Mouse (Mus musculus) testis, postnatal 14 days (tissue): ENCODE measurements around the gene Fam118b.
A peak's percentile ranks its signal among the peaks of the same experiment; 100 is the strongest.

ENCODE experiments used
- DNase-seq: peaks from one replicate; pipeline ENCODE4 v3.0.0; 2021; ENCODE audit warnings: low spot score

Gene Fam118b

GRCm38 (mm10) chr9:35264509-35264908 lies 3.1 kb downstream of the Fam118b start:
- DNase-seq = no peak

GRCm38 (mm10) chr9:35263431-35263830 lies 4.2 kb downstream of the Fam118b start:
- DNase-seq = no peak

GRCm38 (mm10) chr9:35262418-35262817 lies 5.2 kb downstream of the Fam118b start:
- no peak for DNase-seq

GRCm38 (mm10) chr9:35257365-35257764 lies 10.2 kb downstream of the Fam118b start:
- no peak for DNase-seq

GRCm38 (mm10) chr9:35249476-35249875 lies 18.1 kb downstream of the Fam118b start:
- no peak for DNase-seq

GRCm38 (mm10) chr9:35247405-35247804 lies 20.2 kb downstream of the Fam118b start:
- no peak for DNase-seq

GRCm38 (mm10) chr9:35239734-35240133 lies 27.9 kb downstream of the Fam118b start:
- no peak for DNase-seq

- DNase-seq = no peak
These were observed 28.6 kb downstream of the Fam118b start for GRCm38 (mm10) chr9:35238915-35239571.

- no peak for DNase-seq
These were observed 29.2 kb downstream of the Fam118b start for GRCm38 (mm10) chr9:35238371-35238770.

- DNase-seq = no peak
These were observed 31.6 kb downstream of the Fam118b start for GRCm38 (mm10) chr9:35235996-35236395.

GRCm38 (mm10) chr9:35228671-35229070 lies 38.9 kb downstream of the Fam118b start:
- no peak for DNase-seq

- no peak for DNase-seq
These were observed 44.1 kb downstream of the Fam118b start for GRCm38 (mm10) chr9:35223466-35223865.

GRCm38 (mm10) chr9:35217963-35218362 lies 49.6 kb downstream of the Fam118b start:
- no peak for DNase-seq

- no peak for DNase-seq
These were observed 55.8 kb downstream of the Fam118b start for GRCm38 (mm10) chr9:35211573-35212511.

GRCm38 (mm10) chr9:35210542-35211474 lies 56.8 kb downstream of the Fam118b start, which contains the start of gene Foxred1:
TSS of gene Foxred1 (minus strand) at chr9:35211055.
- DNase-seq = peak; percentile 99

- no peak for DNase-seq
These were observed 63.2 kb downstream of the Fam118b start for GRCm38 (mm10) chr9:35204421-35204820.

GRCm38 (mm10) chr9:35203536-35203935 lies 64.1 kb downstream of the Fam118b start:
- DNase-seq = no peak

GRCm38 (mm10) chr9:35200529-35201060 lies 67.0 kb downstream of the Fam118b start:
- no peak for DNase-seq

GRCm38 (mm10) chr9:35199772-35200471 lies 67.7 kb downstream of the Fam118b start, which contains the start of the genes Srpr and Tirap:
TSS of gene Srpr (plus strand) at chr9:35200175.
TSS of gene Tirap (minus strand) at chr9:35200291.
- DNase-seq = peak; percentile 89

GRCm38 (mm10) chr9:35198945-35199771 lies 68.4 kb downstream of the Fam118b start:
- no peak for DNase-seq
